Mouse (Mus musculus) retina, postnatal 1 day (tissue): ENCODE results near the gene Mboat1.

Experiments
- DNase-seq: peaks from one replicate; pipeline ENCODE4 v3.0.0-alpha.2; 2012

The Mboat1 gene

GRCm38 (mm10) chr13:30186456-30186855 is 50.2 kb downstream of the Mboat1 start:
- peak; percentile 56 for DNase-seq

- DNase-seq, result peak; percentile 43
Measured at GRCm38 (mm10) chr13:30192031-30192716, 55.9 kb downstream of the Mboat1 start.

DNA sequence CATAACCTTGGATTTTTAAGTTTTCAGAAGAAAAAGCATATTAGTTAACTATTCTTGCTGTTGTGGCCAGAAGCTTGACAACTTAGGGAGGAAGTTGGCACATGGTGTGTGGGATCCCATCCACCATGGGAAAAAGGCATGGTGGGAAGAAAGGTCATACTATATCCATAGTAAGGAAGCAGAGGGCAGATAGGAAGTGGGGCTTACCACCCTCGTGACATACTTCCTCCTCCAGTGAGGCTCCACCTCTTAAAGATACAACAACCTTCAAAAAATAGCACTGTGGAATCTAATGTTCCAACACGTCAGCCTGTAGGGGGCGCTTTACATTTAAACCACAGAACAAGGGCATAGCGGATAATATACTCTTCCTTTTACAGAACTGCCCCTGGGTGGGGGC is 57.1 kb downstream of the Mboat1 start:
- DNase-seq, result no peak

DNA sequence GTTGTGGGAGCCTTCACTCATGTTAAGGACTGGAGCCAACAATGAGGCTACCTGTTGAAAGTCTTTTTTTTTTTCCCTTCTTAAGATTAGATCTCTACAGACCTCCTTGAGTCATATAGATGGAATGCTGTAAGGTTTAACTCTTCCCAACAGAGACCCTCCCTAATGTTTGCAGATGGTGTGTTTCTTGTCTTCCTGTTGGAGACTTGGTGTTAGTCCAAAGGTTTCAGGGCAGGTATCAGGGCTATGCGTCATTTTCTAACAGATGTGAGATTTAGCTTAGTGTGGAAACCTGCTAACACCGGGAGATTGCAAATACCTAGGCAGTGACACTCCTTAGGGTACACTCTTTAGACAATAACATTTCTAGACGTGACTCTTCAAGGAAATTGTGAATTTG is 58.5 kb downstream of the Mboat1 start:
- DNase-seq, result no peak

DNA sequence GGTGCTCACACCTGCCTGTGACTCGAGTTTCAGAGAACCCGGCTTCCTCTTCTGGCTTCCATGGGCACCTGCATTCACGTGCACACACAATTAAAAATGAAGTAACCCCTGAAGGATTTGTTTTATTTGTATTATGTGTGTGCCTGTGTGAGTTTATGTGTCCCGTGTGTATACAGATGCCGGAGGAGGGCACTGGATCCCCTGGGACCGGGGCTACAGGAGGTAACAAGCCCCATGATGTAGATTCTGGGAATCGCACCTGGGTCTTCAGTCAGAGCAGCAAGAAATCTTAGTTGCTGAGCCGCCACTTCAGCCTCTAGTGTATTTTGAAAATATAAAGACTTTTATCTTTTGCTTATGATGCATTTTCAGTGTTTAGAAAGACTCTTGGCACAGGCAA is 60.4 kb downstream of the Mboat1 start:
- no peak for DNase-seq

DNA sequence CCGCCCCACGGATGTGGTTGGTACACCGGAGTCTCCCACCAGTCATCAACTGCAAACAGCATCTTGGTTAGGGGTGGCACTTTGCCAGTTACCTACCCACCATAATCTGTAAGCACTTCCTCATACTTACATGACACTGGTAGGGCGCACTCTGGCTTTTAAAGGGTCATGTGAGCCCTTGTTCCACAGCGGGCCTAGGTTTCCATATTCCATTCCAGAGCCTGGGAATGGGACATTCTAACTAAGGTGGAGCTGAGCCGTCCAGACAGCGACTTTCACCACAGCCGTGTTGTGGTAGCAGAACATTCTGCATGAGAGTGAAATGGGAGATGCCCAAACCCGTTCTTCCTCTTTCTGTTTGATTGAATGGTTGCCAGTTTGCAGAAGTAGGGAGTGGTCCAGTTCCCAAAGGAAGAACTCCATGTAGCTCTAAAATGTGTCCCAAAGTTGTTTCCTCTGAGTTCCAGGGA is 61.8 kb downstream of the Mboat1 start:
- DNase-seq, result no peak

- peak; percentile 84 for DNase-seq
Measured at GRCm38 (mm10) chr13:30199821-30200220, 63.5 kb downstream of the Mboat1 start.

GRCm38 (mm10) chr13:30200737-30201136 is 64.4 kb downstream of the Mboat1 start:
- no peak for DNase-seq

- DNase-seq, result no peak
Measured at GRCm38 (mm10) chr13:30203018-30203417, 66.7 kb downstream of the Mboat1 start.

DNA sequence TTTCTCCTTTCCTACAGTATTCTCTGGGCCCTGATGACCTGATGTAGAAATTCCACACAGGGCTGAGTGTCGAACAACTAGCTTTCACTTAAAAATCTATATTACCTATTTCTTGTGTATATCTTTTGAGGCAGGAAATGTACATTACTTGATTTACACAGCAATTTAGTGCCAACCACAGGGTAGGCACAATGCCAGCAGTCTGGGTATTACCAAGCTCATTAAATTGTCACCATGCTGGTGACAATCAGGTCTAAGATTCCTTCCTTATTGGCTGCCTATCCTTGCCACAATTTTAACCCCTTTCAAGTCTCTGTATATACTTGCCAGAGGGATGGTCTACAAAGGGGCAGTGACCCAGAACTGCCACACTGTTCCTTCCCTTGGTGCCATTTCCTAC is 71.9 kb downstream of the Mboat1 start:
- DNase-seq, result no peak

- DNase-seq, result peak; percentile 35
Measured at GRCm38 (mm10) chr13:30213276-30213675, 77.0 kb downstream of the Mboat1 start.

GRCm38 (mm10) chr13:30217588-30218371 is 81.5 kb downstream of the Mboat1 start:
- no peak for DNase-seq

- no peak for DNase-seq
Measured at GRCm38 (mm10) chr13:30219597-30219996, 83.3 kb downstream of the Mboat1 start.

DNA sequence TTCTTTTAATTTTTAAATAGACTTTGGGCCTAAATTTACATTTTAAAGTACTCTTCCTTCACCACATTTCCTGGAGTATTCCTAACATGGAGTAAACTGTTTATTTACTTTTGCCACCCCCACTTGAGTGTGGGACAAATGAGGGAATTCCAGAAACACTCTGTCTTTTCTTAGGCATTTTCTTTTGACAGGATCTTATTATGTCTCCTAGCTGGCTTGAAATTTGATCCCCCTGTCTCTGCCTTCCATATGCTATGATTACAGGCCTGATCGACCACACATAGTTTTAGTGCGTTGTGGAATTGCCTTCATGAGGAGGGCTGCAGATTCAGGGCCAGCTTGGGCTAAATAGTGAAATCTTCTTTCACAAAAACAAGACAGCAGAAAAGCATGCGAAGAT is 85.0 kb downstream of the Mboat1 start:
- no peak for DNase-seq

DNA sequence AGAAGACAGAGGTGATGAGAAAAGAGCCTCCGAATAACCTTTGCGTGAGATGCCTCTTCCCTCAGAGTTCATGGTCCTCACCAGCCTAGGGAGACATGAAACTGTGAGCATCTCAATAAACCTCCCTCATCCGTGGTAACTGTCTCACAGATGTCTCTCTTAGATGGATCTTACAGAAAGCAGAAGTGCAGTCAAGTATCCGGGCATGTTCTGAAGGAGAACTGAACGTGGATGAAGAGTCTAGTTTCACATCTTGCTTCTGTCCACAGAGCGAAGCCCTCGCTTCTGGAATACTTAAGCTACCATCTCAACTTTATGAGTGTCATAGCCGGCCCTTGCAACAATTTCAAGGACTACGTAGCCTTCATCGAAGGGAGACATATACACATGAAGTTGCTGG is 87.8 kb downstream of the Mboat1 start:
- no peak for DNase-seq

DNA sequence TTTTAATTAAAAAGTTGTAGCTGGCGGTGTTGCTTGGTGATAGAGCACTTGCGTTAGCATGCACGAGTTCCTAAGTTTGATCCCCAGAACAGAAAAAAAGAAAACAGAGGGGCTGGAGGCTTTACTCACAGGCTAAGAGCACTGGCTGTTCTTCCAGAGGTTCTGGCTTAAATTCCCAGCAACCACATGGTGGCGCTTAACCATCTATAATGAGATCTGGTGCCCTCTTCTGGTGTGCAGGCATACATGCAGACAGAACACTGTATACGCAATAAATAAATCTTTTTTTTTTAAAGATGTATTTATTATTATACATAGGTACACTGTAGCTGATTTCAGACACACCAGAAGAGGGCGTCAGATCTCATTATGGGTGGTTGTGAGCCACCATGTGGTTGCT is 88.4 kb downstream of the Mboat1 start:
- DNase-seq, result no peak

- DNase-seq, result no peak
Measured at GRCm38 (mm10) chr13:30228762-30229161, 92.5 kb downstream of the Mboat1 start.

DNA sequence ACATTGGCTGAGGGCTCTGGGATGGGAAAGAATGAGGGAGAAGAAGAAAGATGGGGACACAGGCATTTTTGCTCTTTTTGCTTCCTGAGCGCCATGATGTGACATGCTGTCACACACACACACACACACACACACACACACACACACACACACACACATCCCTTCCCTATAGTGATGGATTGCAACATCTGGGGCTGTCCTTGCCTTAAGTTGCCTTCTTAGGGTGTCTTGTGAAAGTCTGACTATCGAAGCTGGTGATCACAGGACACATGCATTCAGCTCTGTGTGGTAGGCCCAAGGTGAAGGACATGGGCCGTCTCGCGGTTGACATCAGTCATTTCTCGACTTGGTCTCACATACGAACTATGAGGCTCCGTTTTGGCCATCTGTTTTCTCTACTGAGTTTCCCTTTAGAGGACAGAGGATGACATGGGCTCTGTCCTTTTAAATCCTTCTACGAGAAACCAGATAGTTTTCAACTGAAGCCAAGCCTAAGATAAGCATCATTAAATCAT is 93.4 kb downstream of the Mboat1 start:
- no peak for DNase-seq

GRCm38 (mm10) chr13:30235056-30235750 is 98.9 kb downstream of the Mboat1 start:
- peak; percentile 86 for DNase-seq

GRCm38 (mm10) chr13:30239396-30239795 is 103.1 kb downstream of the Mboat1 start:
- no peak for DNase-seq

- DNase-seq, result no peak
Measured at GRCm38 (mm10) chr13:30245573-30245972, 109.3 kb downstream of the Mboat1 start.

DNA sequence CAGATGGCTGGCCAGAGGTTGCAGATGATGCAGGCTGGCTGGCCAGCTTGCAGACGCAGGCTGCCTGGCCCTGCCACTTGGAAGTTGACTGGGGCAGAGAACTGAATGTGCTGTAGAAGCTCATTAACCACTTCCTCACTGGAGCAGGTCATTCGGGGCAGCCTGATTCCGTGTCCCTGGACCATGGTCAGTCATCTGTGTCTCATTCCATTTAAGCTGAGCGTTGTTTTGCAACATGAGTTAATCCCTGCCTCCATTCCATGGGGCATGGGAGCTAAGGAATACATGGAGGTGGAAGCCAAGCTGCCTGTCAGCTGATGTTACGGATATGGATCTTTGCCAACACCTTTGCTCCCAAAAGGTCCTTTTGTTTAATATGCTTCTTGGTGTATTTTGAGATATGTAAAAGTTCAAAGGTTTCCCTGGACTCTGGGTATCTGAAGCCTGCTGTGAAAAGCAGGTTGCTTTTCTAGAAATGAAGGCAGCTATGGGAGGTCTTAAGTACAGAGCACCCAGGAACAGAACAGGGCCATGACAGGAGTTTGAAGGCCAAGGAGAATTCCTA is 114.1 kb downstream of the Mboat1 start:
- DNase-seq, result no peak

DNA sequence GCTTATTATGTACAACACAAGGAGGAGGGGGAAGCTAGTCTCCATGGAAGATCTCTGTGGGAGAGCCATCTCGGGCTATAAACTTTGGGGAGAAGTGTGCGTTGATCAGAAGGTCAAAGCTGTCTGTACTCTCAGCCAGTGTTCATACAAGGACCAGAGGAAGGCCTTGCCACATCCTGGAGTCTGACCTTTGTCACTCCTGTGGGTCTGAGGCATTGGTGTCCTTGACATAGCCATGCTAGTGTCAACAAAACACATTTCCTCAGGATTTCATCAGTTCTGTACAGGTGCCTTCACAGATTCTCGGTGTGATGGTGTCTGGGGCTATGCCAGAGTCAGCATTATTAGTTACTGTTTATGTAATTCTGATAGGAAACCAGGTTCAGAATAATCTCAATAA is 115.1 kb downstream of the Mboat1 start:
- no peak for DNase-seq
